Mouse (Mus musculus) liver, postnatal 0 days (tissue): ENCODE measurements at regions not wholly inside any gene's neighbourhood (a gene's known extent, or its start where the extent isn't known, plus 50 kb on each side); places are given as distances from the start of the nearest gene placed in this dataset.

ENCODE experiments used
- ATAC-seq: fragments of 200-750 bp; cut with Nextera tagmentation; 2 replicates; pipeline ENCODE4 v1.8.0; 2017; ENCODE audit warnings: mild to moderate bottlenecking, moderate library complexity
- DNase-seq: peaks from one replicate; pipeline ENCODE4 v3.0.0-alpha.2; 2016
- H3K27ac ChIP-seq: fragments of 300-500 bp; sonication (generic); 2 replicates; pipeline ENCODE4 v1.5.1; 2014; ENCODE audit warnings: antibody characterized with exemption, moderate library complexity, mild to moderate bottlenecking, low read depth
- H3K27me3 ChIP-seq: fragments of 300-500 bp; sonication (generic); 2 replicates; pipeline ENCODE4 v1.6.1; 2014; ENCODE audit warnings: low read length, control low read depth, mixed read lengths; ENCODE audit not compliant: insufficient read depth
- H3K36me3 ChIP-seq: fragments of 300-500 bp; sonication (generic); replicated peaks from 2 replicates; pipeline ENCODE4 v1.6.1; 2014; ENCODE audit warnings: mild to moderate bottlenecking, control low read depth, low read length, moderate library complexity, mixed read lengths; ENCODE audit not compliant: insufficient read depth
- H3K4me1 ChIP-seq: fragments of 300-500 bp; sonication (generic); 2 replicates; pipeline ENCODE4 v1.6.1; 2014; ENCODE audit warnings: antibody characterized with exemption, mild to moderate bottlenecking, control low read depth; ENCODE audit not compliant: insufficient read depth
- H3K4me2 ChIP-seq: fragments of 300-500 bp; sonication (generic); 2 replicates; pipeline ENCODE4 v1.6.1; 2014; ENCODE audit warnings: low read depth, mild to moderate bottlenecking, low read length, moderate library complexity, mixed read lengths
- H3K4me3 ChIP-seq: fragments of 300-500 bp; sonication (generic); 2 replicates; pipeline ENCODE4 v1.5.1; 2014; ENCODE audit warnings: low read depth, low read length
- H3K9ac ChIP-seq: fragments of 300-500 bp; sonication (generic); replicated peaks from 2 replicates; pipeline ENCODE4 v1.6.1; 2014; ENCODE audit warnings: mild to moderate bottlenecking, moderate library complexity
- H3K9me3 ChIP-seq: fragments of 300-500 bp; sonication (generic); 2 replicates; pipeline ENCODE4 v1.6.1; 2016; ENCODE audit warnings: mild to moderate bottlenecking, control low read depth, low read length, mixed read lengths
- CTCF ChIP-seq: sonication (generic); IDR thresholded peaks from 2 replicates; pipeline ENCODE4 v1.5.1; 2016; ENCODE audit warnings: antibody characterized with exemption, low read depth
- EP300 ChIP-seq: IDR thresholded peaks from 2 replicates; pipeline ENCODE4 v1.6.1; 2016; ENCODE audit warnings: antibody characterized with exemption, low read depth, mild to moderate bottlenecking
- WGBS: fragments of 180-500 bp; shearing (Covaris S2); extraction: QIAGEN DNeasy Blood & Tissue Kit; methylation state at CpG from one replicate; pipeline ENCODE4 v1.1.7; 2014; ENCODE audit not compliant: insufficient replicate concordance; 5-methylcytosine and 5-hydroxymethylcytosine counted together

GRCm38 (mm10) chr4:125439856-125440255, 50.6 kb upstream of the Grik3 start:
- no peak for TF ChIP-seq CTCF
- no peak for TF ChIP-seq EP300
- no peak overlapping the region for H3K27ac ChIP-seq
- H3K27me3 ChIP-seq, result no peaks in the 10 kb centered on the region
- H3K9ac ChIP-seq, result no peak overlapping the region
- 50% methylated on average over 9 of the region's 9 CpGs for WGBS
- H3K9me3 ChIP-seq, result no peaks in the 10 kb centered on the region
- DNase-seq, result no peak
- no peaks in the 10 kb centered on the region for H3K36me3 ChIP-seq
- no peaks in the 10 kb centered on the region for H3K4me1 ChIP-seq
- H3K4me2 ChIP-seq, result no peak overlapping the region
- ATAC-seq, result no peak
- H3K4me3 ChIP-seq, result no peak overlapping the region

- ATAC-seq (no peak), DNase-seq (no peak)
- Histone ChIP-seq H3K4me2 (no peak overlapping the region), H3K36me3 (no peaks in the 10 kb centered on the region), H3K27ac (no peak overlapping the region), H3K9ac (no peak overlapping the region), H3K4me1 (no peaks in the 10 kb centered on the region), H3K4me3 (no peak overlapping the region), H3K27me3 (no peaks in the 10 kb centered on the region), H3K9me3 (no peaks in the 10 kb centered on the region)
- WGBS, result 67% methylated on average over 13 of the region's 13 CpGs
- no peak for TF ChIP-seq CTCF
- TF ChIP-seq EP300, result no peak
Measured at GRCm38 (mm10) chr4:125437161-125437822, 53.2 kb upstream of the Grik3 start.

GRCm38 (mm10) chr4:125433511-125433910, 57.0 kb upstream of the Grik3 start:
- DNase-seq (no peak), ATAC-seq (no peak)
- no peaks in the 10 kb centered on the region for H3K9me3 ChIP-seq
- WGBS, result 57% methylated on average over 3 of the region's 3 CpGs
- no peaks in the 10 kb centered on the region for H3K4me1 ChIP-seq
- no peak overlapping the region for H3K4me3 ChIP-seq
- no peak overlapping the region for H3K4me2 ChIP-seq
- H3K36me3 ChIP-seq, result no peaks in the 10 kb centered on the region
- no peaks in the 10 kb centered on the region for H3K27me3 ChIP-seq
- H3K27ac ChIP-seq, result no peak overlapping the region
- no peak for TF ChIP-seq CTCF
- no peak for TF ChIP-seq EP300
- no peak overlapping the region for H3K9ac ChIP-seq

GRCm38 (mm10) chr4:125431648-125432047, 58.9 kb upstream of the Grik3 start:
- no peak for DNase-seq

GRCm38 (mm10) chr4:125430845-125431244, 59.7 kb upstream of the Grik3 start:
- TF ChIP-seq CTCF (no peak), EP300 (no peak)
- Histone ChIP-seq H3K4me3 (no peak overlapping the region), H3K27ac (no peak overlapping the region), H3K36me3 (no peaks in the 10 kb centered on the region), H3K9ac (no peak overlapping the region), H3K4me1 (no peaks in the 10 kb centered on the region), H3K4me2 (no peak overlapping the region), H3K27me3 (no peaks in the 10 kb centered on the region), H3K9me3 (no peaks in the 10 kb centered on the region)
- ATAC-seq (no peak), DNase-seq (no peak)
- 45% methylated on average over 4 of the region's 4 CpGs for WGBS

More at GRCm38 (mm10) chr4:125431648-125432047, 58.9 kb upstream of the Grik3 start:
- H3K27me3 ChIP-seq, result no peaks in the 10 kb centered on the region
- H3K4me1 ChIP-seq, result no peaks in the 10 kb centered on the region
- ATAC-seq, result no peak
- H3K27ac ChIP-seq, result no peak overlapping the region
- TF ChIP-seq CTCF, result no peak
- no peak overlapping the region for H3K4me3 ChIP-seq
- no peaks in the 10 kb centered on the region for H3K36me3 ChIP-seq
- no peaks in the 10 kb centered on the region for H3K9me3 ChIP-seq
- no peak overlapping the region for H3K4me2 ChIP-seq
- no peak overlapping the region for H3K9ac ChIP-seq

GRCm38 (mm10) chr4:125428736-125429135, 61.8 kb upstream of the Grik3 start:
- 82% methylated on average over 14 of the region's 14 CpGs for WGBS
- no peaks in the 10 kb centered on the region for H3K4me1 ChIP-seq
- no peaks in the 10 kb centered on the region for H3K36me3 ChIP-seq
- TF ChIP-seq CTCF (no peak), EP300 (no peak)
- DNase-seq (no peak), ATAC-seq (no peak)
- no peak overlapping the region for H3K27ac ChIP-seq
- no peaks in the 10 kb centered on the region for H3K9me3 ChIP-seq
- H3K9ac ChIP-seq, result no peak overlapping the region
- H3K27me3 ChIP-seq, result no peaks in the 10 kb centered on the region
- H3K4me3 ChIP-seq, result no peak overlapping the region
- no peak overlapping the region for H3K4me2 ChIP-seq

- DNase-seq, result no peak
- Histone ChIP-seq H3K36me3 (no peaks in the 10 kb centered on the region), H3K4me1 (no peaks in the 10 kb centered on the region), H3K27ac (no peak overlapping the region), H3K9ac (no peak overlapping the region), H3K9me3 (no peaks in the 10 kb centered on the region), H3K27me3 (no peaks in the 10 kb centered on the region), H3K4me2 (no peak overlapping the region), H3K4me3 (no peak overlapping the region)
- TF ChIP-seq EP300, result no peak
- TF ChIP-seq CTCF, result no peak
- 50% methylated on average over 5 of the region's 5 CpGs for WGBS
- ATAC-seq, result no peak
Measured at GRCm38 (mm10) chr4:125420561-125421241, 69.8 kb upstream of the Grik3 start.
